Mouse (Mus musculus): ENCODE results near the gene Lrrk1.

DNA sequence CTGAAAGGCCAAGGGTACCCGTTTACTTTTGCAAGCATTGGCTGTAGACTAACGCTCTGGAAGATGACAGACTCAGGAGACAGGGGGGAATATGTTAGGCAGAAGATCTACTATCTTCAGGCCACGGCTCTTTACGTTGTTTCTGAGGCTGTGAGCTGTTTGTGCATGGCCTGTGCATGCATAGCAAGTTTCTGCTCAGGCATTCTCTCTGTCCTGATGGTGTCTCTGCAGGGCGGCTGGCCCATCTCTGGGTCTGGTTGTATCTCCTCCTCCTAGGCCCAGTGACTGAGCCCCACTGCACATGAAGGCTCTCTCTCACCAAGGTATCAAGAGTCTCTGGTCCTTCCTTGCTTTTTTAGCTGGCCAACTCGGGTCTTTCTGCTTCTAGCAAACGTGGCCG, 127.9 kb downstream of the Lrrk1 start:
- TF ChIP-seq CTCF (IDR thresholded peaks at IDR 0.05; ENCODE audit: low read depth): no peak
- TF ChIP-seq EP300 (IDR thresholded peaks at IDR 0.05; ENCODE audit: low read depth): no peak

Measured in liver, postnatal 0 days (tissue).